In genomic region chr2:92747406-92747805, GRCm38 (mm10) we compare ENCODE assay signal across 14 mouse cellular contexts.
DNase-seq lines count a peak whose midpoint lies in the region; ATAC-seq and TF ChIP-seq lines count a peak whose summit lies in the region.
"Had no signal": no experiment of that assay in that cellular context is flagged by ENCODE, and none has a peak within 500 bp of the region (broad histone marks: within the 10 kb centered on the region; RNA-seq: fewer than 3 reads in every experiment).

No protein-coding gene starts in this region.

- no peaks in the 10 kb centered on the region for H3K79me2 ChIP-seq in liver, adult 2 months (ENCODE audit: control insufficient read depth, insufficient read depth, low read length)

- no peak overlapping the region for H3K4me3 ChIP-seq in liver, adult 2 months (ENCODE audit: insufficient read depth, low read depth, low read length)
- no peak overlapping the region for H3K4me3 ChIP-seq in liver, embryonic 11.5 days (ENCODE audit: low read depth, low read length)
- H3K4me3 ChIP-seq in kidney, adult 2 months (ENCODE audit: insufficient read depth, low read depth, low read length): no peak overlapping the region
- H3K4me3 ChIP-seq: heart, embryonic 15.5 days; hindbrain, embryonic 13.5 days; neural tube, embryonic 15.5 days had no signal

- H3K36me3 ChIP-seq in liver, adult 2 months (ENCODE audit: control insufficient read depth, insufficient read depth, low read length): no peaks in the 10 kb centered on the region
- H3K36me3 ChIP-seq in liver, embryonic 11.5 days (ENCODE audit: control insufficient read depth, insufficient read depth, low read length): no peaks in the 10 kb centered on the region
- no peaks in the 10 kb centered on the region for H3K36me3 ChIP-seq in kidney, adult 2 months (ENCODE audit: control insufficient read depth, insufficient read depth, low read length)
- H3K36me3 ChIP-seq: heart, embryonic 15.5 days; hindbrain, embryonic 13.5 days; neural tube, embryonic 15.5 days had no signal

- ATAC-seq in liver, embryonic 11.5 days (replicated peaks; ENCODE audit: low FRiP score): no peak
- no peak for ATAC-seq in megakaryocyte, adult 5-6 weeks (ENCODE audit: poor library complexity, severe bottlenecking)
- ATAC-seq: forebrain, postnatal 0 days had no signal

- no peak overlapping the region for H3K27ac ChIP-seq in liver, adult 2 months (replicated peaks; ENCODE audit: insufficient read depth, low read depth, low read length)
- H3K27ac ChIP-seq in liver, embryonic 11.5 days (ENCODE audit: low read depth, low read length): no peak overlapping the region
- H3K27ac ChIP-seq in kidney, adult 2 months (ENCODE audit: insufficient read depth, low read depth, low read length): no peak overlapping the region
- H3K27ac ChIP-seq: heart, embryonic 15.5 days; hindbrain, embryonic 13.5 days; neural tube, embryonic 15.5 days had no signal

- TF ChIP-seq POLR2A in liver, adult 2 months (IDR thresholded peaks at IDR 0.05; ENCODE audit: extremely low read depth, insufficient read depth, low read length): no peak
- no peak for TF ChIP-seq POLR2A in kidney, adult 2 months (IDR thresholded peaks at IDR 0.05; ENCODE audit: low read depth, low read length)

- H3K4me2 ChIP-seq in liver, embryonic 11.5 days: no peak overlapping the region
- H3K4me2 ChIP-seq: heart, embryonic 15.5 days; hindbrain, embryonic 13.5 days; neural tube, embryonic 15.5 days had no signal

- H3K4me1 ChIP-seq in liver, adult 2 months (ENCODE audit: control insufficient read depth, insufficient read depth, low read length): peaks cover 2% of the 10 kb centered on the region
- no peaks in the 10 kb centered on the region; the same call in 1 of the 2 replicates for H3K4me1 ChIP-seq in liver, embryonic 11.5 days (replicated peaks; ENCODE audit: control insufficient read depth, insufficient read depth, low read length)
- H3K4me1 ChIP-seq in kidney, adult 2 months (ENCODE audit: control insufficient read depth, insufficient read depth, low read length): no peaks in the 10 kb centered on the region

- TF ChIP-seq CTCF in liver, adult 2 months (IDR thresholded peaks at IDR 0.05; ENCODE audit: low read depth, low read length): no peak
- no peak for TF ChIP-seq CTCF in kidney, adult 2 months (conservative IDR thresholded peaks at IDR 0.05; ENCODE audit: insufficient read depth, insufficient read length, low read depth, low read length)

- no peaks in the 10 kb centered on the region for H3K9me3 ChIP-seq in liver, embryonic 11.5 days (ENCODE audit: control insufficient read depth, low read length)
- H3K9me3 ChIP-seq: heart, embryonic 15.5 days; hindbrain, embryonic 13.5 days; neural tube, embryonic 15.5 days had no signal

- H3K9ac ChIP-seq in liver, adult 2 months (ENCODE audit: low read depth, low read length): no peak overlapping the region
- H3K9ac ChIP-seq in liver, embryonic 11.5 days (ENCODE audit: low read depth, low read length): no peak overlapping the region
- H3K9ac ChIP-seq: forebrain, postnatal 0 days; heart, embryonic 15.5 days; hindbrain, embryonic 13.5 days; neural tube, embryonic 15.5 days had no signal

- H3K27me3 ChIP-seq in liver, adult 2 months (ENCODE audit: control insufficient read depth, insufficient read depth, low read length): no peaks in the 10 kb centered on the region
- no peaks in the 10 kb centered on the region for H3K27me3 ChIP-seq in liver, embryonic 11.5 days (replicated peaks; ENCODE audit: control insufficient read depth, insufficient read depth, low read length)
- H3K27me3 ChIP-seq in kidney, adult 2 months (replicated peaks; ENCODE audit: control insufficient read depth, insufficient read depth, low read length): no peaks in the 10 kb centered on the region
- H3K27me3 ChIP-seq: heart, embryonic 15.5 days; neural tube, embryonic 15.5 days had no signal

- DNase-seq in liver, adult 2 months (ENCODE audit: extremely low read depth, low read depth, low spot score): peak; percentile 32
- no peak for DNase-seq in liver, embryonic 11.5 days (ENCODE audit: low spot score)
- peak; percentile 50 for DNase-seq in kidney, adult 2 months
- DNase-seq in lung, adult 18-20 months: peak; percentile 71 to 75
- DNase-seq in thymus, postnatal 4 days: no peak
- DNase-seq in cerebellum, adult 9-10 months: no peak
- DNase-seq: cerebellum, adult 18-20 months; forebrain, postnatal 0 days; gastrocnemius, postnatal 14 days; liver had no signal

- 58% methylated on average over 2 of the region's 2 CpGs for WGBS in liver, adult 2 months
- 81% methylated on average over 2 of the region's 2 CpGs for WGBS in liver, embryonic 11.5 days
- 71% methylated on average over 2 of the region's 2 CpGs for WGBS in kidney, adult 2 months

Comparison
In these comparisons a context has a peak if more than half of its experiments do, and no peak if none do; other contexts are left out.
1. DNase-seq: peak in liver, adult 2 months (single experiment), kidney, adult 2 months (single experiment) and lung, adult 18-20 months (2 of 2); none in liver, embryonic 11.5 days (single experiment), thymus, postnatal 4 days (single experiment) and cerebellum, adult 9-10 months (single experiment).